In genomic region chr3:20058197-20058541, GRCm38 (mm10) we compare ENCODE assay signal across 8 mouse cellular contexts. TPM values are rescaled to one million over a fixed set of nuclear protein-coding genes. Genes with fewer than 3 reads are reported as not detected.
DNase-seq lines count a peak whose midpoint lies in the region; ATAC-seq lines count a peak whose summit lies in the region.

No protein-coding gene starts in this region.

- peak; percentile 17 for DNase-seq in cerebellum, adult 9-11 months
- DNase-seq in cerebellum, postnatal 36 days = no peak
- DNase-seq in neural tube, embryonic 11.5 days (ENCODE audit: low spot score) = no peak
- no peak for DNase-seq in neural tube, embryonic 10.5 days (ENCODE audit: extremely low spot score, low spot score)
- no peak for DNase-seq in limb, embryonic 10.5 days (ENCODE audit: low spot score)
- DNase-seq in yolk sac, embryonic 10.5 days (ENCODE audit: low spot score) = no peak
- DNase-seq in embryo, embryonic 11 days = no peak

- H3K27me3 ChIP-seq in neural tube, embryonic 11.5 days (ENCODE audit: control insufficient read depth, insufficient read depth, low read length) = no peaks in the 10 kb centered on the region
- no peaks in the 10 kb centered on the region for H3K27me3 ChIP-seq in limb, embryonic 10.5 days (ENCODE audit: low read depth, poor library complexity, severe bottlenecking)
- no peaks in the 10 kb centered on the region for H3K27me3 ChIP-seq in stomach, embryonic 15.5 days (replicated peaks)

- 0% methylated on average over 6 of the region's 9 CpGs for WGBS in neural tube, embryonic 11.5 days
- WGBS in limb, embryonic 10.5 days = 0% methylated on average over 8 of the region's 9 CpGs
- under 1% methylated on average over 6 of the region's 9 CpGs for WGBS in stomach, embryonic 15.5 days

- H3K4me3 ChIP-seq in neural tube, embryonic 11.5 days (ENCODE audit: low read depth, low read length) = peak overlapping the region; percentile 82
- H3K4me3 ChIP-seq in limb, embryonic 10.5 days = peak overlapping the region; percentile 80
- H3K4me3 ChIP-seq in stomach, embryonic 15.5 days (replicated peaks) = peak overlapping the region; percentile 86

- no peaks in the 10 kb centered on the region for H3K4me1 ChIP-seq in neural tube, embryonic 11.5 days (ENCODE audit: control insufficient read depth, insufficient read depth, low read length)
- peaks cover 4% of the 10 kb centered on the region for H3K4me1 ChIP-seq in limb, embryonic 10.5 days
- peaks cover 4% of the 10 kb centered on the region; the same call in 1 of the 2 replicates for H3K4me1 ChIP-seq in stomach, embryonic 15.5 days

- H3K9me3 ChIP-seq in neural tube, embryonic 11.5 days (ENCODE audit: control insufficient read depth, low read length) = no peaks in the 10 kb centered on the region
- H3K9me3 ChIP-seq in limb, embryonic 10.5 days (replicated peaks) = no peaks in the 10 kb centered on the region
- no peaks in the 10 kb centered on the region for H3K9me3 ChIP-seq in stomach, embryonic 15.5 days

- no peak overlapping the region for H3K27ac ChIP-seq in neural tube, embryonic 11.5 days (ENCODE audit: low read depth, low read length)
- H3K27ac ChIP-seq in limb, embryonic 10.5 days = peak overlapping the region; percentile 87
- no peak overlapping the region for H3K27ac ChIP-seq in stomach, embryonic 15.5 days

- ATAC-seq in neural tube, embryonic 11.5 days (ENCODE audit: insufficient read depth, low FRiP score, low TSS enrichment) = no peak; the same call in 1 of the 2 replicates
- no peak for ATAC-seq in stomach, embryonic 15.5 days (ENCODE audit: insufficient read depth, low FRiP score, low read depth)

- no peaks in the 10 kb centered on the region for H3K36me3 ChIP-seq in neural tube, embryonic 11.5 days (ENCODE audit: control insufficient read depth, insufficient read depth, low read length)
- peaks cover 12% of the 10 kb centered on the region for H3K36me3 ChIP-seq in limb, embryonic 10.5 days
- peaks cover 6% of the 10 kb centered on the region; the same call in 1 of the 2 replicates for H3K36me3 ChIP-seq in stomach, embryonic 15.5 days

- peak overlapping the region; percentile 76; the same call in 1 of the 2 replicates for H3K9ac ChIP-seq in neural tube, embryonic 11.5 days (ENCODE audit: low read length)
- H3K9ac ChIP-seq in stomach, embryonic 15.5 days = no peak overlapping the region

- H3K4me2 ChIP-seq in neural tube, embryonic 11.5 days (ENCODE audit: low read depth) = peak overlapping the region; percentile 49
- peak overlapping the region; percentile 62 for H3K4me2 ChIP-seq in stomach, embryonic 15.5 days

RNA-seq across cellular contexts. Expression of gene Hltf, which starts 0.6 kb away (rescaled TPM):
- polyA plus RNA-seq in neural tube, embryonic 11.5 days (2014; fragmentation: Nextera tagmentation; extraction: Ambion mirVana) = 21.0 and 22.6 TPM in 2 replicates
- polyA plus RNA-seq in limb, embryonic 10.5 days (2016; fragmentation: Nextera tagmentation; extraction: Ambion mirVana) = 14.1 and 18.9 TPM in 2 replicates
- polyA plus RNA-seq in stomach, embryonic 15.5 days (2015; fragmentation: Nextera tagmentation; extraction: Ambion mirVana) = 15.6 and 16.5 TPM in 2 replicates

RNA-seq across cellular contexts. Expression of gene Hps3, which starts 23.1 kb away (rescaled TPM):
- 13.0 and 13.5 TPM in 2 replicates for polyA plus RNA-seq in neural tube, embryonic 11.5 days (2014; fragmentation: Nextera tagmentation; extraction: Ambion mirVana)
- 6.0 and 7.9 TPM in 2 replicates for polyA plus RNA-seq in limb, embryonic 10.5 days (2016; fragmentation: Nextera tagmentation; extraction: Ambion mirVana)
- 8.9 and 9.5 TPM in 2 replicates for polyA plus RNA-seq in stomach, embryonic 15.5 days (2015; fragmentation: Nextera tagmentation; extraction: Ambion mirVana)
